Mouse (Mus musculus): Measurements from ENCODE around the gene Txk.

DNA sequence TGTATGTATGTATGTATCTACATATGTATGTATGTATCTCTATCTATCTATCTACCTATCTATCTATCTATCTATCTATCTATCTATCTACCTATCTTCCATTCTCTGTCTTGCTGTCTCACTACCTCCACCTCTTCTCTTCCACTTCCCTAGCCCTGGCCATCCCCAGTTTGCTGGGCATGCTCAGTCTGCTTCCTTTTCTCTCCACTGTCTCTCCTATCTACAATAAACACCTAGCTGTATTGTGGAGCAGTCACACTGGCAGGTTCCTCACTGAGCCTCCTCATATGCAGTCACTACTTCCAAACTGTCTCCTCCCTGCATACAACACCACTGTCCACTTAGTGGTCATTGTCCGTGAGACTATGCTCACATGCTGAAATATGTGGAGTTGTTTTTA, 19.7 kb downstream of the Txk start:
- no peak for TF ChIP-seq SMC3 (IDR thresholded peaks at IDR 0.05; ENCODE audit: low read depth, low read length)
- TF ChIP-seq ZMIZ1 (IDR thresholded peaks at IDR 0.05; ENCODE audit: low read depth, low read length) = no peak
- no peak for TF ChIP-seq CTCF (IDR thresholded peaks at IDR 0.05 in 2 of 3, conservative IDR thresholded peaks at IDR 0.05 in 1 of 3; ENCODE audit: control insufficient read depth in 1 of 3, insufficient read depth in 1 of 3, low read depth in 2 of 3, low read length in 3 of 3, poor library complexity in 1 of 3, severe bottlenecking in 1 of 3)
- no peak for TF ChIP-seq CHD2 (IDR thresholded peaks at IDR 0.05; ENCODE audit: low read length)
- TF ChIP-seq MAFK (IDR thresholded peaks at IDR 0.05; ENCODE audit: borderline replicate concordance, low read depth, low read length) = no peak
- TF ChIP-seq EP300 (IDR thresholded peaks at IDR 0.05; ENCODE audit: low read depth in 1 of 2, low read length in 2 of 2) = no peak
- no peak for TF ChIP-seq POLR2A (IDR thresholded peaks at IDR 0.05; ENCODE audit: control insufficient read depth in 1 of 2, insufficient read depth in 1 of 2, low read depth in 1 of 2, low read length in 2 of 2, poor library complexity in 1 of 2)
- no peak for TF ChIP-seq ZC3H11A (IDR thresholded peaks at IDR 0.05; ENCODE audit: low read depth, low read length)
- TF ChIP-seq BHLHE40 (IDR thresholded peaks at IDR 0.05; ENCODE audit: borderline replicate concordance, low read depth, low read length) = no peak
- no peak for TF ChIP-seq KAT2A (conservative IDR thresholded peaks at IDR 0.05; ENCODE audit: low read depth, low read length)
- no peak for TF ChIP-seq MAX (IDR thresholded peaks at IDR 0.05; ENCODE audit: low read length)
